Mouse (Mus musculus) CH12.LX (cell line): ENCODE data around the gene Cep78. TPM values are rescaled to one million over a fixed set of nuclear protein-coding genes. Genes with fewer than 3 reads are reported as not detected.

Experiments used
- DNase-seq: peaks from one replicate; pipeline ENCODE4 v3.0.0-alpha.2; 2013; ENCODE audit errors: extremely low read depth
- H3K27ac ChIP-seq: 2 replicates; pipeline ENCODE4 v1.5.1; 2012; ENCODE audit warnings: low read depth, mild to moderate bottlenecking, control low read depth, moderate library complexity; ENCODE audit not compliant: insufficient read depth
- H3K27me3 ChIP-seq: replicated peaks from 2 replicates; pipeline ENCODE3; 2012; ENCODE audit warnings: inconsistent platforms
- H3K36me3 ChIP-seq, 2 experiments: replicated peaks in 1 of 2; 2 replicates each; pipeline versions ENCODE3 to v1.6.1; 2012; ENCODE audit warnings: inconsistent platforms in 1 of 2, low read length in 1 of 2, mild to moderate bottlenecking in 1 of 2, mixed read lengths in 1 of 2, moderate library complexity in 1 of 2; ENCODE audit not compliant: control insufficient read depth in 1 of 2, insufficient read depth in 1 of 2
- H3K4me1 ChIP-seq, 2 experiments: 2 replicates each; pipeline ENCODE4 v1.6.1; 2012; ENCODE audit warnings: inconsistent platforms in 1 of 2, moderate library complexity in 1 of 2; ENCODE audit not compliant: insufficient read depth in 2 of 2, control insufficient read depth in 1 of 2
- H3K4me2 ChIP-seq: 2 replicates; pipeline ENCODE4 v1.6.1; 2012; ENCODE audit warnings: low read depth, mild to moderate bottlenecking, control low read depth; ENCODE audit not compliant: poor library complexity, insufficient read depth, severe bottlenecking
- H3K4me3 ChIP-seq, 3 experiments: fragments of 150-350 bp in 1 of 3; sonication (generic) in 1 of 3; replicated peaks in 1 of 3; 2 replicates each; pipeline versions ENCODE3 to v1.5.1; 2011 to 2012; ENCODE audit warnings: low read depth in 2 of 3, low read length in 2 of 3, mild to moderate bottlenecking in 2 of 3, moderate library complexity in 2 of 3, control low read depth in 1 of 3, improper control_type of control experiment in 1 of 3, inconsistent platforms in 1 of 3, mixed read lengths in 1 of 3; ENCODE audit not compliant: poor library complexity in 1 of 3
- H3K79me2 ChIP-seq: replicated peaks from 2 replicates; pipeline ENCODE4 v1.6.1; 2012; ENCODE audit warnings: mild to moderate bottlenecking, moderate library complexity; ENCODE audit not compliant: control insufficient read depth, poor library complexity, insufficient read depth, severe bottlenecking; ENCODE audit errors: extremely low read depth
- H3K9ac ChIP-seq: 2 replicates; pipeline ENCODE4 v1.6.1; 2012; ENCODE audit warnings: low read depth, mild to moderate bottlenecking, control low read depth, moderate library complexity; ENCODE audit not compliant: insufficient read depth
- H3K9me3 ChIP-seq: replicated peaks from 2 replicates; pipeline ENCODE3; 2012; ENCODE audit warnings: low read length, inconsistent platforms, mixed read lengths
- CHD1 ChIP-seq: IDR thresholded peaks from 2 replicates; pipeline ENCODE4 v1.6.1; 2012; ENCODE audit warnings: low read depth, low read length, improper control_type of control experiment, inconsistent platforms
- CHD2 ChIP-seq: IDR thresholded peaks from 2 replicates; pipeline ENCODE4 v1.6.1; 2011; ENCODE audit warnings: low read length, improper control_type of control experiment
- CTCF ChIP-seq, 2 experiments: IDR thresholded peaks in 1 of 2; conservative IDR thresholded peaks in 1 of 2; 2 replicates each; pipeline ENCODE4 v1.5.1; 2011 to 2012; ENCODE audit warnings: low read depth in 2 of 2, low read length in 2 of 2, improper control_type of control experiment in 1 of 2, inconsistent platforms in 1 of 2, mild to moderate bottlenecking in 1 of 2, moderate library complexity in 1 of 2
- ELF1 ChIP-seq: IDR thresholded peaks from 2 replicates; pipeline ENCODE4 v1.6.1; 2014; ENCODE audit warnings: low read depth, mild to moderate bottlenecking, inconsistent platforms, low read length, improper control_type of control experiment
- ETS1 ChIP-seq: conservative IDR thresholded peaks from 2 replicates; pipeline ENCODE4 v1.6.1; 2012; ENCODE audit warnings: low read depth, mild to moderate bottlenecking, inconsistent platforms, low read length, improper control_type of control experiment, moderate library complexity
- HCFC1 ChIP-seq: IDR thresholded peaks from 2 replicates; pipeline ENCODE4 v1.6.1; 2012; ENCODE audit warnings: low read depth, mild to moderate bottlenecking, inconsistent platforms, low read length, improper control_type of control experiment
- IRF4 ChIP-seq: IDR thresholded peaks from 2 replicates; pipeline ENCODE4 v1.6.1; 2014; ENCODE audit warnings: low read depth, mild to moderate bottlenecking, inconsistent platforms, low read length, improper control_type of control experiment
- MAX ChIP-seq: IDR thresholded peaks from 2 replicates; pipeline ENCODE4 v1.6.1; 2011; ENCODE audit warnings: low read length, improper control_type of control experiment
- MEF2A ChIP-seq: IDR thresholded peaks from 2 replicates; pipeline ENCODE4 v1.6.1; 2014; ENCODE audit warnings: low read depth, mild to moderate bottlenecking, inconsistent platforms, low read length, improper control_type of control experiment, borderline replicate concordance
- NRF1 ChIP-seq: IDR thresholded peaks from 2 replicates; pipeline ENCODE4 v1.6.1; 2014; ENCODE audit warnings: low read depth, mild to moderate bottlenecking, inconsistent platforms, low read length, improper control_type of control experiment, moderate library complexity
- POLR2AphosphoS2 ChIP-seq: IDR thresholded peaks from 2 replicates; pipeline ENCODE4 v1.6.1; 2011; ENCODE audit warnings: low read depth, low read length, improper control_type of control experiment
- RAD21 ChIP-seq: IDR thresholded peaks from 2 replicates; pipeline ENCODE4 v1.6.1; 2011; ENCODE audit warnings: low read depth, mild to moderate bottlenecking, low read length, improper control_type of control experiment, moderate library complexity
- RCOR1 ChIP-seq: conservative IDR thresholded peaks from 2 replicates; pipeline ENCODE4 v1.6.1; 2012; ENCODE audit warnings: low read depth, mild to moderate bottlenecking, inconsistent platforms, low read length, improper control_type of control experiment
- TBP ChIP-seq: conservative IDR thresholded peaks from 2 replicates; pipeline ENCODE4 v1.6.1; 2011; ENCODE audit warnings: low read depth, low read length, improper control_type of control experiment
- TCF12 ChIP-seq: IDR thresholded peaks from 2 replicates; pipeline ENCODE4 v1.6.1; 2014; ENCODE audit warnings: low read depth, mild to moderate bottlenecking, inconsistent platforms, low read length, improper control_type of control experiment
- ZC3H11A ChIP-seq: IDR thresholded peaks from 2 replicates; pipeline ENCODE4 v1.6.1; 2012; ENCODE audit warnings: low read depth, mild to moderate bottlenecking, inconsistent platforms, low read length, improper control_type of control experiment
- ZKSCAN1 ChIP-seq: IDR thresholded peaks from 2 replicates; pipeline ENCODE4 v1.6.1; 2012; ENCODE audit warnings: low read depth, inconsistent platforms, low read length, improper control_type of control experiment, borderline replicate concordance
- dilution Hi-C: fragments of 300-500 bp; cut with MboI; formaldehyde crosslinking; loops from 2 replicates; pipeline ENCODE4 v1.14.3; 2020; ENCODE audit warnings: low sequenced_read_pairs; ENCODE audit not compliant: extremely low pct_unique_long_range_greater_than_20kb, extremely low pct_ligation_motif_present
- in situ Hi-C: fragments of 300-500 bp; cut with MboI; formaldehyde crosslinking; loops from 3 replicates; pipeline ENCODE4 v1.14.3; 2019; ENCODE audit warnings: low sequenced_read_pairs, low pct_ligation_motif_present, low pct_unique_long_range_greater_than_20kb, mixed read lengths
- polyA plus RNA-seq: library from polyadenylated mRNA; unstranded; fragments of >175 nt; gene quantifications from 2 replicates; pipeline ENCODE4 v1.2.1, GENCODE M21; 2012; ENCODE audit warnings: low read depth; ENCODE audit not compliant: insufficient read length
- total RNA-seq, 2 experiments: library from RNA; depleted of rRNA; stranded (reverse); fragments of 300-350 nt in 1 of 2; fragments of >200 nt in 1 of 2; gene quantifications; 2 replicates each; pipeline ENCODE4 v1.2.3; 2012 to 2014

Gene Cep78
- total and polyA plus RNA-seq, 3 experiments, result 9.9 to 18.3 (median 11.7) TPM

- Histone ChIP-seq H3K36me3 (peaks cover 86 to 98% of the 10 kb centered on the region in 2 experiments), H3K4me3 (no peak overlapping the region), H3K27ac (no peak overlapping the region), H3K27me3 (no peaks in the 10 kb centered on the region), H3K79me2 (peaks cover 7% of the 10 kb centered on the region), H3K9me3 (no peaks in the 10 kb centered on the region), H3K4me2 (no peak overlapping the region), H3K9ac (no peak overlapping the region), H3K4me1 (no peaks in the 10 kb centered on the region)
- TF ChIP-seq TCF12 (no peak), RCOR1 (no peak), MAX (no peak), RAD21 (no peak), ZC3H11A (no peak), CTCF (conservative IDR thresholded peaks at IDR 0.05 in 1 of 2, IDR thresholded peaks at IDR 0.05 in 1 of 2; ENCODE audit: low read depth in 2 of 2, low read length in 2 of 2) (no peak), MEF2A (no peak), CHD2 (no peak), ETS1 (no peak)
- in situ Hi-C loops (no loop called here), dilution Hi-C loops (no loop called here)
- no peak for DNase-seq
Measured at GRCm38 (mm10) chr19:15913249-15913997, 71.4 kb downstream of the Cep78 start.

GRCm38 (mm10) chr19:15911441-15911840, 73.3 kb downstream of the Cep78 start:
- dilution Hi-C loops, result no loop called here
- no peaks in the 10 kb centered on the region for H3K4me1 ChIP-seq
- in situ Hi-C loops, result no loop called here
- no peak overlapping the region for H3K27ac ChIP-seq
- peaks cover 4% of the 10 kb centered on the region for H3K79me2 ChIP-seq
- no peaks in the 10 kb centered on the region for H3K9me3 ChIP-seq
- H3K27me3 ChIP-seq, result no peaks in the 10 kb centered on the region
- DNase-seq, result no peak
- H3K36me3 ChIP-seq, result peaks cover 85 to 98% of the 10 kb centered on the region in 2 experiments
- TF ChIP-seq ZKSCAN1 (no peak), IRF4 (no peak), CHD1 (no peak), NRF1 (no peak), TBP (no peak), CTCF (conservative IDR thresholded peaks at IDR 0.05 in 1 of 2, IDR thresholded peaks at IDR 0.05 in 1 of 2; ENCODE audit: low read depth in 2 of 2, low read length in 2 of 2) (no peak), POLR2AphosphoS2 (no peak), RCOR1 (no peak), HCFC1 (no peak), ELF1 (no peak), ZC3H11A (no peak)
- no peak overlapping the region for H3K4me3 ChIP-seq
- H3K4me2 ChIP-seq, result no peak overlapping the region
- H3K9ac ChIP-seq, result no peak overlapping the region
